Mouse (Mus musculus): ENCODE measurements around the gene Sash1.

- TF ChIP-seq CTCF (IDR thresholded peaks at IDR 0.05; ENCODE audit: low read depth, low read length) (peak; percentile 60), POLR2A (IDR thresholded peaks at IDR 0.05; ENCODE audit: extremely low read depth, insufficient read depth, low read length) (no peak)
Observed at GRCm38 (mm10) chr10:8778845-8779244, 107.0 kb downstream of the Sash1 start.

Measured in liver, adult 2 months (tissue).